Mouse (Mus musculus) bone marrow, adult 2 months (tissue): ENCODE data around the gene 1700123O20Rik.

Source experiments
- CTCF ChIP-seq: fragments of 200-500 bp; IDR thresholded peaks from 2 replicates; pipeline ENCODE4 v1.5.1; 2011; ENCODE audit warnings: low read length, control low read depth; ENCODE audit not compliant: control insufficient read depth, insufficient read depth
- POLR2A ChIP-seq: fragments of 200-500 bp; IDR thresholded peaks from 2 replicates; pipeline ENCODE4 v1.6.1; 2011; ENCODE audit warnings: low read depth, mild to moderate bottlenecking, control low read depth, low read length, borderline replicate concordance; ENCODE audit not compliant: control insufficient read depth

GRCm38 (mm10) chr14:54714121-54714520, 28.1 kb downstream of the 1700123O20Rik start:
- TF ChIP-seq POLR2A (no peak), CTCF (no peak)
